Mouse (Mus musculus) C2C12 (cell line): ENCODE data around the gene Gm30191.

Source experiments
- CEBPB ChIP-seq: IDR thresholded peaks from one replicate; pipeline ENCODE4 v1.6.1; 2011; ENCODE audit warnings: low read depth, mild to moderate bottlenecking, control low read depth, moderate library complexity
- CTCF ChIP-seq: IDR thresholded peaks from one replicate; pipeline ENCODE4 v1.5.1; 2011; ENCODE audit not compliant: control insufficient read depth, insufficient read depth, insufficient read length
- FOSL1 ChIP-seq: IDR thresholded peaks from one replicate; pipeline ENCODE4 v1.8.0; 2011; ENCODE audit warnings: mild to moderate bottlenecking, low read length; ENCODE audit not compliant: poor library complexity, insufficient read depth, severe bottlenecking
- MAX ChIP-seq: IDR thresholded peaks from one replicate; pipeline ENCODE4 v1.6.1; 2011; ENCODE audit warnings: mild to moderate bottlenecking, control low read depth
- MYOD1 ChIP-seq: IDR thresholded peaks from one replicate; pipeline ENCODE4 v1.6.1; 2011; ENCODE audit warnings: low read depth; ENCODE audit not compliant: control insufficient read depth, insufficient read length
- MYOG ChIP-seq: IDR thresholded peaks from one replicate; pipeline ENCODE4 v1.6.1; 2011; ENCODE audit not compliant: control insufficient read depth, insufficient read length; ENCODE audit errors: extremely low read depth
- USF1 ChIP-seq: IDR thresholded peaks from one replicate; pipeline ENCODE4 v1.6.1; 2011; ENCODE audit warnings: low read depth, mild to moderate bottlenecking, control low read depth, moderate library complexity

GRCm38 (mm10) chr4:134256407-134257197 lies 9.9 kb downstream of the Gm30191 start:
- TF ChIP-seq CTCF, result no peak
- no peak for TF ChIP-seq MAX
- TF ChIP-seq CEBPB, result no peak
- no peak for TF ChIP-seq USF1
- TF ChIP-seq FOSL1, result no peak
- TF ChIP-seq MYOD1, result no peak
- TF ChIP-seq MYOG, result no peak
